Mouse (Mus musculus): Measurements from ENCODE around the gene Defb45.

The Defb45 gene

GRCm38 (mm10) chr2:152580107-152580506 is 19.1 kb downstream of the Defb45 start, which contains the start of gene Defb19:
TSS of gene Defb19 (minus strand) at chr2:152580312.
- Histone ChIP-seq H3K36me3 (ENCODE audit: control insufficient read depth, insufficient read depth, low read length, poor library complexity, severe bottlenecking) (no peaks in the 10 kb centered on the region), H3K27me3 (ENCODE audit: control insufficient read depth, insufficient read depth, low read length, poor library complexity, severe bottlenecking) (no peaks in the 10 kb centered on the region)
- no peak for DNase-seq (ENCODE audit: low read depth, low spot score)

GRCm38 (mm10) chr2:152573484-152573883 is 25.7 kb downstream of the Defb45 start:
- DNase-seq (ENCODE audit: low read depth, low spot score): no peak
- Histone ChIP-seq H3K27me3 (ENCODE audit: control insufficient read depth, insufficient read depth, low read length, poor library complexity, severe bottlenecking) (no peaks in the 10 kb centered on the region), H3K36me3 (ENCODE audit: control insufficient read depth, insufficient read depth, low read length, poor library complexity, severe bottlenecking) (no peaks in the 10 kb centered on the region)

- H3K27me3 ChIP-seq (ENCODE audit: control insufficient read depth, insufficient read depth, low read length, poor library complexity, severe bottlenecking): no peaks in the 10 kb centered on the region
- H3K36me3 ChIP-seq (ENCODE audit: control insufficient read depth, insufficient read depth, low read length, poor library complexity, severe bottlenecking): no peaks in the 10 kb centered on the region
- DNase-seq (ENCODE audit: low read depth, low spot score): peak; percentile 9
Observed at GRCm38 (mm10) chr2:152572114-152572794, 26.9 kb downstream of the Defb45 start, which contains the start of gene Defb21. TSS of gene Defb21 (plus strand) at chr2:152572744.

- Histone ChIP-seq H3K36me3 (ENCODE audit: control insufficient read depth, insufficient read depth, low read length, poor library complexity, severe bottlenecking) (no peaks in the 10 kb centered on the region), H3K27me3 (ENCODE audit: control insufficient read depth, insufficient read depth, low read length, poor library complexity, severe bottlenecking) (no peaks in the 10 kb centered on the region)
- no peak for DNase-seq (ENCODE audit: low read depth, low spot score)
Observed at GRCm38 (mm10) chr2:152570313-152570712, 28.9 kb downstream of the Defb45 start.

- H3K27me3 ChIP-seq (ENCODE audit: control insufficient read depth, insufficient read depth, low read length, poor library complexity, severe bottlenecking): no peaks in the 10 kb centered on the region
- H3K36me3 ChIP-seq (ENCODE audit: control insufficient read depth, insufficient read depth, low read length, poor library complexity, severe bottlenecking): no peaks in the 10 kb centered on the region
- no peak for DNase-seq (ENCODE audit: low read depth, low spot score)
Observed at GRCm38 (mm10) chr2:152569881-152570280, 29.3 kb downstream of the Defb45 start.

GRCm38 (mm10) chr2:152569038-152569437 is 30.2 kb downstream of the Defb45 start, which contains the start of gene Gm17416:
TSS of gene Gm17416 (plus strand) at chr2:152569338.
- Histone ChIP-seq H3K27me3 (ENCODE audit: control insufficient read depth, insufficient read depth, low read length, poor library complexity, severe bottlenecking) (no peaks in the 10 kb centered on the region), H3K36me3 (ENCODE audit: control insufficient read depth, insufficient read depth, low read length, poor library complexity, severe bottlenecking) (no peaks in the 10 kb centered on the region)
- no peak for DNase-seq (ENCODE audit: low read depth, low spot score)

GRCm38 (mm10) chr2:152556655-152557054 is 42.5 kb downstream of the Defb45 start:
- Histone ChIP-seq H3K27me3 (ENCODE audit: control insufficient read depth, insufficient read depth, low read length, poor library complexity, severe bottlenecking) (no peaks in the 10 kb centered on the region), H3K36me3 (ENCODE audit: control insufficient read depth, insufficient read depth, low read length, poor library complexity, severe bottlenecking) (no peaks in the 10 kb centered on the region)
- no peak for DNase-seq (ENCODE audit: low read depth, low spot score)

- H3K27me3 ChIP-seq (ENCODE audit: control insufficient read depth, insufficient read depth, low read length, poor library complexity, severe bottlenecking): no peaks in the 10 kb centered on the region
- H3K36me3 ChIP-seq (ENCODE audit: control insufficient read depth, insufficient read depth, low read length, poor library complexity, severe bottlenecking): no peaks in the 10 kb centered on the region
- DNase-seq (ENCODE audit: low read depth, low spot score): peak; percentile 25
Observed at GRCm38 (mm10) chr2:152553774-152554423, 45.3 kb downstream of the Defb45 start.

GRCm38 (mm10) chr2:152548124-152548523 is 51.1 kb downstream of the Defb45 start:
- no peak for DNase-seq (ENCODE audit: low read depth, low spot score)
- Histone ChIP-seq H3K27me3 (ENCODE audit: control insufficient read depth, insufficient read depth, low read length, poor library complexity, severe bottlenecking) (no peaks in the 10 kb centered on the region; the same call in 1 of the 2 replicates), H3K36me3 (ENCODE audit: control insufficient read depth, insufficient read depth, low read length, poor library complexity, severe bottlenecking) (no peaks in the 10 kb centered on the region)

GRCm38 (mm10) chr2:152544691-152545090 is 54.5 kb downstream of the Defb45 start:
- no peaks in the 10 kb centered on the region; the same call in 1 of the 2 replicates for H3K27me3 ChIP-seq (ENCODE audit: control insufficient read depth, insufficient read depth, low read length, poor library complexity, severe bottlenecking)
- H3K36me3 ChIP-seq (ENCODE audit: control insufficient read depth, insufficient read depth, low read length, poor library complexity, severe bottlenecking): no peaks in the 10 kb centered on the region
- DNase-seq (ENCODE audit: low read depth, low spot score): no peak

GRCm38 (mm10) chr2:152543478-152543877 is 55.7 kb downstream of the Defb45 start:
- H3K27me3 ChIP-seq (ENCODE audit: control insufficient read depth, insufficient read depth, low read length, poor library complexity, severe bottlenecking): no peaks in the 10 kb centered on the region; the same call in 1 of the 2 replicates
- DNase-seq (ENCODE audit: low read depth, low spot score): no peak
- no peaks in the 10 kb centered on the region for H3K36me3 ChIP-seq (ENCODE audit: control insufficient read depth, insufficient read depth, low read length, poor library complexity, severe bottlenecking)

Measured in splenic B cell, adult 2 months (primary cell).